ENCODE assay signal across 13 mouse cellular contexts in the genomic region with DNA sequence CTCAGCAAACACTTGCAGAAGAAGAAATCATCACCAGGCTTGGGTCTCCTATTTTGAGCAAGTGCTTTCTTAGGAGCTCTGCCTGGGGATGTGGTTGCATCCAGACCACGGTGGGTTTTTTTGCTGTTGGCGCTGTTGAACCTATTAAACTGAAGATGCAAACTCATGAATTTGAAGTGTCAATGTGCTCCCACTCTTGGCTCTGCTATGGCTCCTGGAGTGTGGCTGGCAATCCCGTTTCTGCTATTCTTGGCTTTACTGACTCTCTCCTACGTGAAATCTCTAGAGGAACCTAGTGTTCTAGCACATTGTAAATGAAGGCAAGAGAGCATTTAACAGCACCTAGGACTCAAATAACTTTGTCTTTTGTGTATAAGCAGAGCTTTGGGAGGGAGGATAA.
DNase-seq lines count a peak whose midpoint lies in the region; ATAC-seq and TF ChIP-seq lines count a peak whose summit lies in the region.
"Had no signal": no experiment of that assay in that cellular context is flagged by ENCODE, and none has a peak within 500 bp of the region (broad histone marks: within the 10 kb centered on the region; RNA-seq: fewer than 3 reads in every experiment).

No protein-coding gene starts in this region.

- H3K36me3 ChIP-seq in midbrain, postnatal 0 days (ENCODE audit: insufficient read depth, low read length): no peaks in the 10 kb centered on the region
- no peaks in the 10 kb centered on the region for H3K36me3 ChIP-seq in midbrain, embryonic 15.5 days (replicated peaks)
- H3K36me3 ChIP-seq: embryonic facial prominence, embryonic 12.5 days had no signal

- H3K4me3 ChIP-seq in midbrain, postnatal 0 days (ENCODE audit: low read depth, low read length): no peak overlapping the region
- H3K4me3 ChIP-seq in midbrain, embryonic 15.5 days: no peak overlapping the region
- H3K4me3 ChIP-seq: embryonic facial prominence, embryonic 12.5 days; forebrain, embryonic 13.5 days had no signal

- H3K9ac ChIP-seq in midbrain, postnatal 0 days (replicated peaks; ENCODE audit: low read length, poor library complexity, severe bottlenecking): no peak overlapping the region
- no peak overlapping the region for H3K9ac ChIP-seq in midbrain, embryonic 15.5 days
- H3K9ac ChIP-seq: embryonic facial prominence, embryonic 12.5 days; forebrain, embryonic 13.5 days had no signal

- no peaks in the 10 kb centered on the region for H3K9me3 ChIP-seq in midbrain, postnatal 0 days (ENCODE audit: low read length)
- H3K9me3 ChIP-seq in midbrain, embryonic 15.5 days: no peaks in the 10 kb centered on the region
- H3K9me3 ChIP-seq: embryonic facial prominence, embryonic 12.5 days; forebrain, embryonic 13.5 days had no signal

- no peak for TF ChIP-seq CTCF in midbrain, postnatal 0 days (IDR thresholded peaks at IDR 0.05)

- ATAC-seq in midbrain, postnatal 0 days (ENCODE audit: low FRiP score): no peak
- ATAC-seq in midbrain, embryonic 15.5 days (replicated peaks): no peak
- ATAC-seq: forebrain, embryonic 13.5 days; hindbrain, embryonic 16.5 days had no signal

- H3K4me2 ChIP-seq in midbrain, postnatal 0 days (ENCODE audit: low read depth, low read length, poor library complexity, severe bottlenecking): no peak overlapping the region
- no peak overlapping the region for H3K4me2 ChIP-seq in midbrain, embryonic 15.5 days
- H3K4me2 ChIP-seq: embryonic facial prominence, embryonic 12.5 days; forebrain, embryonic 13.5 days had no signal

- peak; percentile 15 for DNase-seq in midbrain, postnatal 0 days (ENCODE audit: low spot score)
- peak; percentile 68 to 83 for DNase-seq in cerebellum, postnatal 14 days
- peak; percentile 65 to 75 for DNase-seq in left cerebral cortex, adult 18-20 months (ENCODE audit: low spot score in 2 of 2)
- peak; percentile 72 to 88 for DNase-seq in right cerebral cortex, postnatal 36 days (ENCODE audit: low spot score in 2 of 2)
- DNase-seq in thymus, postnatal 0 days (ENCODE audit: low spot score): no peak
- DNase-seq in gastrocnemius, adult 8-10 months (ENCODE audit: low spot score in 2 of 2): no peak
- DNase-seq: adrenal gland, adult 2 months; kidney, adult 9 months; spleen, adult 18-20 months had no signal

- no peaks in the 10 kb centered on the region for H3K27me3 ChIP-seq in midbrain, postnatal 0 days (ENCODE audit: insufficient read depth, low read length)
- no peaks in the 10 kb centered on the region for H3K27me3 ChIP-seq in midbrain, embryonic 15.5 days (replicated peaks)
- H3K27me3 ChIP-seq: embryonic facial prominence, embryonic 12.5 days; forebrain, embryonic 13.5 days had no signal

- H3K4me1 ChIP-seq in midbrain, postnatal 0 days (ENCODE audit: insufficient read depth, low read length): no peaks in the 10 kb centered on the region
- H3K4me1 ChIP-seq in midbrain, embryonic 15.5 days: no peaks in the 10 kb centered on the region
- H3K4me1 ChIP-seq: embryonic facial prominence, embryonic 12.5 days had no signal

- 84% methylated on average over 4 of the region's 4 CpGs for WGBS in midbrain, postnatal 0 days
- WGBS in midbrain, embryonic 15.5 days: 91% methylated on average over 4 of the region's 4 CpGs

- H3K27ac ChIP-seq in midbrain, postnatal 0 days (ENCODE audit: low read depth, low read length): no peak overlapping the region
- H3K27ac ChIP-seq in midbrain, embryonic 15.5 days: no peak overlapping the region
- H3K27ac ChIP-seq: embryonic facial prominence, embryonic 12.5 days; forebrain, embryonic 13.5 days had no signal

Comparison
In these comparisons a context has a peak if more than half of its experiments do, and no peak if none do; other contexts are left out.
1. DNase-seq: peak in midbrain, postnatal 0 days (single experiment), cerebellum, postnatal 14 days (2 of 2), left cerebral cortex, adult 18-20 months (2 of 2) and right cerebral cortex, postnatal 36 days (2 of 2); none in thymus, postnatal 0 days (single experiment) and gastrocnemius, adult 8-10 months (0 of 2).